Mouse (Mus musculus) heart, embryonic 11.5 days (tissue): ENCODE results near the gene Olfr791. TPM values are rescaled to one million over a fixed set of nuclear protein-coding genes. Genes with fewer than 3 reads are reported as not detected.

ENCODE experiments used
- ATAC-seq: fragments of 200-750 bp; cut with Nextera tagmentation; replicated peaks from 2 replicates; pipeline ENCODE4 v1.8.0; 2017; ENCODE audit warnings: moderate library complexity; ENCODE audit not compliant: insufficient number of reproducible peaks, low FRiP score, low TSS enrichment
- H3K27ac ChIP-seq: fragments of 300-500 bp; sonication (generic); 2 replicates; pipeline ENCODE4 v1.5.1; 2014; ENCODE audit warnings: mild to moderate bottlenecking, low read depth, low read length
- H3K27me3 ChIP-seq: fragments of 300-500 bp; sonication (generic); 2 replicates; pipeline ENCODE4 v1.6.1; 2014; ENCODE audit warnings: mild to moderate bottlenecking, low read length, mixed read lengths; ENCODE audit not compliant: control insufficient read depth, insufficient read depth
- H3K36me3 ChIP-seq: fragments of 300-500 bp; sonication (generic); 2 replicates; pipeline ENCODE4 v1.6.1; 2014; ENCODE audit warnings: mild to moderate bottlenecking, low read length, moderate library complexity, mixed read lengths; ENCODE audit not compliant: control insufficient read depth, insufficient read depth
- H3K4me1 ChIP-seq: fragments of 300-500 bp; sonication (generic); 2 replicates; pipeline ENCODE4 v1.6.1; 2014; ENCODE audit warnings: low read length; ENCODE audit not compliant: control insufficient read depth, insufficient read depth
- H3K4me2 ChIP-seq: fragments of 300-500 bp; sonication (generic); 2 replicates; pipeline ENCODE4 v1.6.1; 2014; ENCODE audit warnings: mild to moderate bottlenecking, moderate library complexity
- H3K4me3 ChIP-seq: fragments of 300-500 bp; sonication (generic); 2 replicates; pipeline ENCODE4 v1.5.1; 2014; ENCODE audit warnings: low read depth, low read length
- H3K9ac ChIP-seq: fragments of 300-500 bp; sonication (generic); 2 replicates; pipeline ENCODE4 v1.6.1; 2014; ENCODE audit warnings: mild to moderate bottlenecking, low read depth, low read length, moderate library complexity
- H3K9me3 ChIP-seq: fragments of 300-500 bp; sonication (generic); replicated peaks from 2 replicates; pipeline ENCODE4 v1.6.1; 2016; ENCODE audit warnings: low read length; ENCODE audit not compliant: control insufficient read depth
- WGBS: fragments of 180-500 bp; shearing (Covaris S2); extraction: QIAGEN DNeasy Blood & Tissue Kit; methylation state at CpG from one replicate; pipeline ENCODE4 v1.1.7; 2014; ENCODE audit not compliant: insufficient replicate concordance; 5-methylcytosine and 5-hydroxymethylcytosine counted together
- polyA plus RNA-seq: library from polyadenylated mRNA; unstranded; fragments of >200 nt; fragmentation: Nextera tagmentation; extraction: Ambion mirVana; gene quantifications from 2 replicates; pipeline ENCODE4 v1.2.1, GENCODE M21; 2014

The Olfr791 gene
- polyA plus RNA-seq, 1 experiment from 2014 or later: not detected

DNA sequence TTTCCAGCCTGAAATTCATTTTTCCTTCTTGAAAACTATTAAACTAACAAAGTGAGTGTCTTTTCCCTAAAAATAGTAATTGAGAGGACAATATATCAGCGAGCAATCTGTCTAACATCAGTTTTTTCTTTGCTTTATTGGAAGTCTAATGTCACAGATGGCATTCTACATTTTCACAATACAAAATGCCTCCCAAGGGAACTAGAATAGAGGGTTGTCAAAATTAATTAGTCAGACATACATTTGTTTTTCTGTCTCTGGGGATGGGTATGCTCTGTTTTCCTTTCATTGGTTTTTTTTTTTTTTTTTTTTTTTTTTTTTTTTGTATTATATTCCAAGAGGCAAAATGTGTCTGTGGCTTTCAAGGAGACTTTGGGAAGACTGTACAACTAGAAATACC, 55.5 kb downstream of the Olfr791 start:
- H3K9ac ChIP-seq: no peak overlapping the region
- no peak overlapping the region for H3K4me3 ChIP-seq
- no peak overlapping the region for H3K4me2 ChIP-seq
- no peak for ATAC-seq
- no peaks in the 10 kb centered on the region for H3K27me3 ChIP-seq
- no peaks in the 10 kb centered on the region for H3K9me3 ChIP-seq
- H3K4me1 ChIP-seq: no peaks in the 10 kb centered on the region
- no peaks in the 10 kb centered on the region for H3K36me3 ChIP-seq
- 62% methylated on average over 1 of the region's 1 CpGs for WGBS
- H3K27ac ChIP-seq: no peak overlapping the region

Other genes starting within 250 kb of the Olfr791 start
- gene Olfr780, start 203.7 kb upstream of the Olfr791 start, polyA plus RNA-seq: not detected in 2 replicates
- not detected in 2 replicates for gene Olfr781, start 192.9 kb upstream of the Olfr791 start, polyA plus RNA-seq
- not detected in 2 replicates for gene Olfr782, start 172.9 kb upstream of the Olfr791 start, polyA plus RNA-seq
- not detected in 2 replicates for gene Olfr784, start 137.7 kb upstream of the Olfr791 start, polyA plus RNA-seq
- not detected in 2 replicates for gene Olfr785, start 116.4 kb upstream of the Olfr791 start, polyA plus RNA-seq
- not detected in 2 replicates for gene Olfr786, start 94.5 kb upstream of the Olfr791 start, polyA plus RNA-seq
- gene Olfr787, start 59.9 kb upstream of the Olfr791 start, polyA plus RNA-seq: not detected in 2 replicates
- gene Olfr788, start 50.8 kb upstream of the Olfr791 start, polyA plus RNA-seq: not detected in 2 replicates
- gene Olfr789, start 37.0 kb upstream of the Olfr791 start, polyA plus RNA-seq: not detected in 2 replicates
- gene Olfr790, start 23.3 kb upstream of the Olfr791 start, polyA plus RNA-seq: not detected in 2 replicates
- gene Olfr792, start 17.4 kb downstream of the Olfr791 start, polyA plus RNA-seq: not detected in 2 replicates
- not detected in 2 replicates for gene Olfr794, start 45.9 kb downstream of the Olfr791 start, polyA plus RNA-seq
- gene Olfr796, start 90.8 kb downstream of the Olfr791 start, polyA plus RNA-seq: not detected in 2 replicates
- gene Olfr798, start 106.1 kb downstream of the Olfr791 start, polyA plus RNA-seq: not detected in 2 replicates
- gene Olfr799, start 115.7 kb downstream of the Olfr791 start, polyA plus RNA-seq: not detected in 2 replicates
- not detected in 2 replicates for gene Olfr800, start 135.9 kb downstream of the Olfr791 start, polyA plus RNA-seq
- gene Olfr801, start 152.1 kb downstream of the Olfr791 start, polyA plus RNA-seq: not detected in 2 replicates
- gene Olfr802, start 166.4 kb downstream of the Olfr791 start, polyA plus RNA-seq: 0.03 TPM in 1 of 2 replicates, not detected in the other
- gene Olfr803, start 172.5 kb downstream of the Olfr791 start, polyA plus RNA-seq: not detected in 2 replicates
- gene Olfr804, start 181.4 kb downstream of the Olfr791 start, polyA plus RNA-seq: not detected in 2 replicates
- gene Olfr805, start 207.6 kb downstream of the Olfr791 start, polyA plus RNA-seq: not detected in 2 replicates
- not detected in 2 replicates for gene Olfr806, start 220.1 kb downstream of the Olfr791 start, polyA plus RNA-seq
- not detected in 2 replicates for gene Olfr807, start 236.0 kb downstream of the Olfr791 start, polyA plus RNA-seq
- gene Olfr808, start 243.7 kb downstream of the Olfr791 start, polyA plus RNA-seq: not detected in 2 replicates